Mouse (Mus musculus) kidney, adult 2 months (tissue): ENCODE data around the gene Flywch1.

Source experiments
- CTCF ChIP-seq: fragments of 200-500 bp; conservative IDR thresholded peaks from 2 replicates; pipeline ENCODE4 v1.5.1; 2011; ENCODE audit warnings: low read depth, mild to moderate bottlenecking, control low read depth, low read length, moderate library complexity, mixed read lengths; ENCODE audit not compliant: insufficient read depth, insufficient read length
- POLR2A ChIP-seq: fragments of 200-500 bp; IDR thresholded peaks from one replicate; pipeline ENCODE4 v1.6.1; 2011; ENCODE audit warnings: low read depth, low read length, control low read depth

DNA sequence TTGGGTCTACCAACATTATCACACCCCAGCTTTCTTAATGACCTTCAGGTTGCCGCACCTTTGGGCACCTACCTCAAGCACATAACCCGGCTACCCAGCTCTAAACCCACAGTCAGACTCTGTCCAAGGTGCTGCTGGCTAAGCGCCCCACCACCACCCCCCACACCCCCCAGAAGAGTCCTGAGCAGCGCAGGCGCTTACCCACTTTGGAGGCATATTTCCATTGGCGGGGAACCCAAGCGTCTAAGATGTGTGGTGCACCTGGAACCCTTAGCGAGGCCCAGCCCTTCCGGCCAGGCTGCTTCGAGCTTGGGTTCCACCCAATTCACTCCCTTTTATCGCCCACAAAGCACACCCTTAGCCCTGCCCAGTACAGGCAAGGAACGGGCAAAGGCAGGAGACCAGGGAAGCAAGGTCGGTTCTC lies 30.8 kb downstream of the Flywch1 start, which contains the start of gene Paqr4:
- TF ChIP-seq CTCF = no peak
- no peak for TF ChIP-seq POLR2A
